Mouse (Mus musculus) v-Abl transformed pro-B cells (cell line): ENCODE measurements around the gene Msantd1.

Experiments
- in situ Hi-C, 2 experiments: fragments of 400-800 bp; cut with MboI; formaldehyde crosslinking; loops; one replicate each; pipeline ENCODE4 v1.15.1; 2025; ENCODE audit not compliant: unreplicated experiment in 2 of 2

Gene Msantd1

GRCm38 (mm10) chr5:34922531-34922930 is 14.7 kb downstream of the Msantd1 start:
- in situ Hi-C loops, result loop anchor here in 1 of 2 experiments (25.0 kb wide), 1 partner anchor 590 kb away; no protein-coding TSS in a partner anchor

GRCm38 (mm10) chr5:34923920-34924319 is 16.1 kb downstream of the Msantd1 start:
- in situ Hi-C loops, result loop anchor here in 1 of 2 experiments (25.0 kb wide), 1 partner anchor 588 kb away; no protein-coding TSS in a partner anchor

GRCm38 (mm10) chr5:34924519-34924918 is 16.7 kb downstream of the Msantd1 start:
- in situ Hi-C loops, result loop anchor here in 1 of 2 experiments (25.0 kb wide), 1 partner anchor 588 kb away; no protein-coding TSS in a partner anchor

- in situ Hi-C loops, result no loop called here
Observed at GRCm38 (mm10) chr5:34927648-34928047, 19.8 kb downstream of the Msantd1 start.

GRCm38 (mm10) chr5:34930151-34930975 is 22.6 kb downstream of the Msantd1 start:
- in situ Hi-C loops, result no loop called here

GRCm38 (mm10) chr5:34931091-34931490 is 23.3 kb downstream of the Msantd1 start:
- in situ Hi-C loops, result no loop called here

GRCm38 (mm10) chr5:34931516-34932457 is 24.0 kb downstream of the Msantd1 start:
- in situ Hi-C loops, result no loop called here

- in situ Hi-C loops, result no loop called here
Observed at GRCm38 (mm10) chr5:34932458-34932806, 24.6 kb downstream of the Msantd1 start.

- in situ Hi-C loops, result no loop called here
Observed at GRCm38 (mm10) chr5:34933461-34933860, 25.6 kb downstream of the Msantd1 start.

GRCm38 (mm10) chr5:34941710-34942470 is 34.1 kb downstream of the Msantd1 start:
- in situ Hi-C loops, result no loop called here

- in situ Hi-C loops, result no loop called here
Observed at GRCm38 (mm10) chr5:34943428-34943827, 35.6 kb downstream of the Msantd1 start.

GRCm38 (mm10) chr5:34948861-34949760 is 41.3 kb downstream of the Msantd1 start, which contains the start of gene Rgs12:
Gene Rgs12, plus strand, starts transcription at chr5:34949445.
- in situ Hi-C loops, result no loop called here

- in situ Hi-C loops, result no loop called here
Observed at GRCm38 (mm10) chr5:34949769-34950211, 42.0 kb downstream of the Msantd1 start.

GRCm38 (mm10) chr5:34950486-34951160 is 42.8 kb downstream of the Msantd1 start:
- in situ Hi-C loops, result no loop called here

- in situ Hi-C loops, result no loop called here
Observed at GRCm38 (mm10) chr5:34951161-34951834, 43.5 kb downstream of the Msantd1 start.

- in situ Hi-C loops, result no loop called here
Observed at GRCm38 (mm10) chr5:34954508-34954907, 46.7 kb downstream of the Msantd1 start.

GRCm38 (mm10) chr5:34955630-34956029 is 47.8 kb downstream of the Msantd1 start:
- in situ Hi-C loops, result no loop called here

GRCm38 (mm10) chr5:34956151-34956550 is 48.3 kb downstream of the Msantd1 start:
- in situ Hi-C loops, result no loop called here
